29 mouse cellular contexts compared by ENCODE assay signal in the genomic region with DNA sequence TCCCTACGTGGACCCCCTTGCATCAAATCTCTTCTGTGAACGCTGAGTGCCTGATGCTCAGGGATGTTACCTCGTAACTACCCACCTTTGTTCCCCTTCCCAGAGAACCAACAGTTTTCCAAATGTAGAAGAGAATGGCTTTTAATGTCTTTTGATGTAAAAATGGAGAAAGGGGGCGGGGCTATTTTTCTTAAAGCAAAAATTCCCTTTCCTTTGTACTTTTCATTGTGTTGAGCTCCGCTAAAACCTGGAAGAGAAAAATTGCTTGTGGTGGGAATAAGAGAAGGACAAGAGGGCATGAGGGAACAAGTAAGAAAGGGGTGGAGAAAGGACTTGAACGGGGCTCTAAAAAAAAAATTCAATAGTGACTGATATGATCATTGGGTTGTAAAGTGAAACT. TPM values are rescaled to one million over a fixed set of nuclear protein-coding genes. Genes with fewer than 3 reads are reported as not detected.
A peak's percentile ranks its signal among the peaks of the same experiment; 100 is the strongest.
DNase-seq lines count a peak whose midpoint lies in the region; ATAC-seq lines count a peak whose summit lies in the region.
"Had no signal": no experiment of that assay in that cellular context is flagged by ENCODE, and none has a peak within 500 bp of the region (broad histone marks: within the 10 kb centered on the region; RNA-seq: fewer than 3 reads in every experiment).

TSS of gene Fmo6 (minus strand) at position 101 of the 400 bp plus-strand sequence.

- 78% methylated on average over 6 of the region's 6 CpGs for WGBS in heart, embryonic 16.5 days
- 82% methylated on average over 6 of the region's 6 CpGs for WGBS in limb, embryonic 12.5 days
- WGBS in limb, embryonic 10.5 days, result 89% methylated on average over 6 of the region's 6 CpGs
- WGBS in embryonic facial prominence, embryonic 15.5 days, result 80% methylated on average over 6 of the region's 6 CpGs
- 76% methylated on average over 6 of the region's 6 CpGs for WGBS in limb, embryonic 15.5 days

- no peak within 1 kb of the TSS for H3K4me3 ChIP-seq in heart, embryonic 16.5 days (ENCODE audit: low read length)
- H3K4me3 ChIP-seq in limb, embryonic 12.5 days (replicated peaks), result no peak within 1 kb of the TSS
- no peak within 1 kb of the TSS for H3K4me3 ChIP-seq in limb, embryonic 10.5 days
- no peak within 1 kb of the TSS for H3K4me3 ChIP-seq in embryonic facial prominence, embryonic 15.5 days (replicated peaks)
- H3K4me3 ChIP-seq in limb, embryonic 15.5 days, result no peak within 1 kb of the TSS
- H3K4me3 ChIP-seq: hindbrain, embryonic 13.5 days; liver, embryonic 13.5 days; megakaryocyte, embryonic 14.5 days; midbrain, embryonic 13.5 days had no signal

- no peak within 1 kb of the TSS for H3K4me2 ChIP-seq in heart, embryonic 16.5 days (ENCODE audit: low read depth, low read length)
- H3K4me2 ChIP-seq in limb, embryonic 12.5 days, result no peak within 1 kb of the TSS
- H3K4me2 ChIP-seq in embryonic facial prominence, embryonic 15.5 days (replicated peaks), result no peak within 1 kb of the TSS
- H3K4me2 ChIP-seq in limb, embryonic 15.5 days, result no peak within 1 kb of the TSS
- H3K4me2 ChIP-seq: hindbrain, embryonic 13.5 days; liver, embryonic 13.5 days; midbrain, embryonic 13.5 days had no signal

- H3K9me3 ChIP-seq in heart, embryonic 16.5 days (replicated peaks; ENCODE audit: control insufficient read depth, low read length), result no peaks in the 10 kb centered on the region
- no peaks in the 10 kb centered on the region for H3K9me3 ChIP-seq in limb, embryonic 12.5 days
- no peaks in the 10 kb centered on the region for H3K9me3 ChIP-seq in limb, embryonic 10.5 days (replicated peaks)
- no peaks in the 10 kb centered on the region for H3K9me3 ChIP-seq in embryonic facial prominence, embryonic 15.5 days (replicated peaks)
- H3K9me3 ChIP-seq in limb, embryonic 15.5 days, result no peaks in the 10 kb centered on the region
- H3K9me3 ChIP-seq: hindbrain, embryonic 13.5 days; liver, embryonic 13.5 days; midbrain, embryonic 13.5 days had no signal

- peak within 1 kb of the TSS; percentile 55 for H3K27ac ChIP-seq in heart, embryonic 16.5 days (ENCODE audit: low read length)
- H3K27ac ChIP-seq in limb, embryonic 12.5 days, result peak within 1 kb of the TSS; percentile 20; the same call in 1 of the 2 replicates
- no peak within 1 kb of the TSS for H3K27ac ChIP-seq in limb, embryonic 10.5 days
- 0 out of 2 replicates have a peak within 1 kb of the TSS, but pooled peaks have one; percentile 34 for H3K27ac ChIP-seq in embryonic facial prominence, embryonic 15.5 days (replicated peaks)
- H3K27ac ChIP-seq in limb, embryonic 15.5 days, result peak within 1 kb of the TSS; percentile 73
- H3K27ac ChIP-seq: hindbrain, embryonic 13.5 days; liver, embryonic 13.5 days; midbrain, embryonic 13.5 days had no signal

- DNase-seq in heart, postnatal 25 days (ENCODE audit: low spot score), result no peak
- DNase-seq in limb, embryonic 10.5 days (ENCODE audit: low spot score), result no peak
- no peak for DNase-seq in cerebellum, postnatal 10 days
- DNase-seq in right cerebral cortex, postnatal 25 days, result no peak
- DNase-seq: adrenal gland, adult 2 months; cerebellum, adult 2 months; forebrain, postnatal 0 days; gastrocnemius, postnatal 36 days; heart, postnatal 14 days; kidney, postnatal 10 days; liver, embryonic 13.5 days; thymus, postnatal 25 days had no signal

- H3K27me3 ChIP-seq in heart, embryonic 16.5 days (ENCODE audit: control insufficient read depth, insufficient read depth, low read length), result no peaks in the 10 kb centered on the region
- H3K27me3 ChIP-seq in limb, embryonic 12.5 days, result peaks cover 4% of the 10 kb centered on the region
- H3K27me3 ChIP-seq in limb, embryonic 10.5 days (ENCODE audit: low read depth, poor library complexity, severe bottlenecking), result no peaks in the 10 kb centered on the region
- no peaks in the 10 kb centered on the region for H3K27me3 ChIP-seq in embryonic facial prominence, embryonic 15.5 days
- peaks cover 11% of the 10 kb centered on the region; the same call in 1 of the 2 replicates for H3K27me3 ChIP-seq in limb, embryonic 15.5 days
- H3K27me3 ChIP-seq: hindbrain, embryonic 13.5 days; liver, embryonic 13.5 days; megakaryocyte, embryonic 14.5 days; midbrain, embryonic 13.5 days had no signal

- H3K9ac ChIP-seq in heart, embryonic 16.5 days (ENCODE audit: low read length), result no peak within 1 kb of the TSS
- H3K9ac ChIP-seq in limb, embryonic 12.5 days (replicated peaks), result no peak within 1 kb of the TSS
- no peak within 1 kb of the TSS for H3K9ac ChIP-seq in embryonic facial prominence, embryonic 15.5 days
- H3K9ac ChIP-seq in limb, embryonic 15.5 days, result no peak within 1 kb of the TSS
- H3K9ac ChIP-seq: forebrain, postnatal 0 days; hindbrain, embryonic 13.5 days; liver, embryonic 13.5 days; midbrain, embryonic 13.5 days had no signal

- intact Hi-C loops in heart, postnatal 25 days (cut with DNase I), result no loop called here

- ATAC-seq in heart, embryonic 16.5 days (replicated peaks; ENCODE audit: extremely low read depth, insufficient read depth, low FRiP score), result no peak
- no peak for ATAC-seq in limb, embryonic 12.5 days (ENCODE audit: insufficient number of reproducible peaks, insufficient read depth, low FRiP score, low TSS enrichment, low read depth)
- ATAC-seq in embryonic facial prominence, embryonic 15.5 days (ENCODE audit: insufficient number of reproducible peaks, low FRiP score, low TSS enrichment, low read depth), result no peak
- ATAC-seq in limb, embryonic 15.5 days (ENCODE audit: insufficient number of reproducible peaks, low FRiP score, low TSS enrichment, low read depth), result no peak
- ATAC-seq: forebrain, postnatal 0 days; midbrain, embryonic 13.5 days had no signal

- no peaks in the 10 kb centered on the region for H3K4me1 ChIP-seq in heart, embryonic 16.5 days (ENCODE audit: control insufficient read depth, insufficient read depth, low read length)
- peaks cover 11% of the 10 kb centered on the region for H3K4me1 ChIP-seq in limb, embryonic 12.5 days (replicated peaks)
- H3K4me1 ChIP-seq in limb, embryonic 10.5 days, result peaks cover 13% of the 10 kb centered on the region
- H3K4me1 ChIP-seq in embryonic facial prominence, embryonic 15.5 days, result no peaks in the 10 kb centered on the region
- peaks cover 14% of the 10 kb centered on the region for H3K4me1 ChIP-seq in limb, embryonic 15.5 days
- H3K4me1 ChIP-seq: hindbrain, embryonic 13.5 days; liver, embryonic 13.5 days; megakaryocyte, embryonic 14.5 days; midbrain, embryonic 13.5 days had no signal

- no peaks in the 10 kb centered on the region for H3K36me3 ChIP-seq in heart, embryonic 16.5 days (ENCODE audit: control insufficient read depth, insufficient read depth)
- H3K36me3 ChIP-seq in limb, embryonic 12.5 days, result no peaks in the 10 kb centered on the region
- no peaks in the 10 kb centered on the region for H3K36me3 ChIP-seq in limb, embryonic 10.5 days
- H3K36me3 ChIP-seq in embryonic facial prominence, embryonic 15.5 days, result no peaks in the 10 kb centered on the region
- no peaks in the 10 kb centered on the region for H3K36me3 ChIP-seq in limb, embryonic 15.5 days
- H3K36me3 ChIP-seq: hindbrain, embryonic 13.5 days; liver, embryonic 13.5 days; midbrain, embryonic 13.5 days had no signal

RNA-seq across cellular contexts. Expression of gene Fmo6, which starts in this region (rescaled TPM):
- polyA plus RNA-seq in heart, embryonic 16.5 days (2015; fragmentation: Nextera tagmentation; extraction: Ambion mirVana), result 0.07 TPM in 1 of 2 replicates, not detected in the other
- not detected for total RNA-seq in heart, postnatal 25 days (2021)
- 0.11 TPM in 1 of 2 replicates, not detected in the other for polyA plus RNA-seq in limb, embryonic 12.5 days (2016; fragmentation: Nextera tagmentation; extraction: Ambion mirVana)
- not detected in 2 replicates for polyA plus RNA-seq in limb, embryonic 10.5 days (2016; fragmentation: Nextera tagmentation; extraction: Ambion mirVana)
- 5.9 and 11.3 TPM in 2 replicates for polyA plus RNA-seq in embryonic facial prominence, embryonic 15.5 days (2015; fragmentation: Nextera tagmentation; extraction: Ambion mirVana)
- polyA plus RNA-seq in limb, embryonic 15.5 days (2015; fragmentation: Nextera tagmentation; extraction: Ambion mirVana), result 0.36 and 0.55 TPM in 2 replicates
- total RNA-seq: adrenal gland, adult 2 months; common myeloid progenitor, adult 5-6 weeks; forebrain, postnatal 0 days; gastrocnemius, postnatal 36 days; heart, adult 8-10 months; heart, postnatal 14 days; layer of hippocampus, adult 18-20 months; layer of hippocampus, postnatal 25 days; MEL; monocyte, adult 5-6 weeks; neutrophil, adult 5-6 weeks had no signal
- polyA plus RNA-seq: adrenal gland, adult 2 months; C2C12; cerebellum, adult 2 months; forebrain, embryonic 11.5 days; forebrain, postnatal 0 days; hindbrain, embryonic 13.5 days; limb, embryonic 11.5 days; liver, embryonic 13.5 days; midbrain, embryonic 13.5 days had no signal
